Mouse (Mus musculus): ENCODE measurements around the gene Rnf41. TPM values are rescaled to one million over a fixed set of nuclear protein-coding genes. Genes with fewer than 3 reads are reported as not detected.

Rnf41 gene
- total and polyA plus RNA-seq, 3 experiments, result 27.4 to 28.1 TPM; not detected in 1

DNA sequence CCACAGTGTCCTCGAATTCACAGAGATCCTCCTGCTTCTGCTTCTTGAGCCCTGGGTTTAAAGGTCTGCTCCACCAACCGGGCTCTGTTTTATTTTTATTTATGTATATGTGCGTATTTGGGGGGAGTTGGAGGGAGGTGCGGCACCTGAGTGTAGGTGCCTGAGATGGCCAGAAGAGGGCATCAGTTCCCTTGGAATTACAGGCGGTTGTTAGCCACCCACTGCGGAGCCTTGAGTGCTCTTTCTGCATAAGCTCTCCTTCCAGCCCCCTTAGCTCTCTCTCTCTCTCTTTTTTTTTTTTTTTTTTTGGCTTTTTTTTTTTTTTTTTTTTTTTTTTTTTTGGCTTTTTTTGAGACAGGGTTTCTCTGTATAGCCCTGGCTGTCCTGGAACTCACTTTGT lies 37.1 kb upstream of the Rnf41 start (continued):
- TF ChIP-seq MYB (IDR thresholded peaks at IDR 0.05; ENCODE audit: low read depth, low read length) (no peak), MXI1 (IDR thresholded peaks at IDR 0.05; ENCODE audit: low read depth, low read length) (no peak), BHLHE40 (IDR thresholded peaks at IDR 0.05; ENCODE audit: borderline replicate concordance, low read depth, low read length) (no peak), MYC (IDR thresholded peaks at IDR 0.05; ENCODE audit: low read depth, low read length) (no peak), RCOR1 (IDR thresholded peaks at IDR 0.05; ENCODE audit: low read depth, low read length) (no peak), CTCF (IDR thresholded peaks at IDR 0.05 in 2 of 3, conservative IDR thresholded peaks at IDR 0.05 in 1 of 3; ENCODE audit: control insufficient read depth in 1 of 3, insufficient read depth in 1 of 3, low read depth in 2 of 3, low read length in 3 of 3, poor library complexity in 1 of 3, severe bottlenecking in 1 of 3) (peak; percentile 46 to 70 (median 60); a peak in 5 of 6 replicates)

DNA sequence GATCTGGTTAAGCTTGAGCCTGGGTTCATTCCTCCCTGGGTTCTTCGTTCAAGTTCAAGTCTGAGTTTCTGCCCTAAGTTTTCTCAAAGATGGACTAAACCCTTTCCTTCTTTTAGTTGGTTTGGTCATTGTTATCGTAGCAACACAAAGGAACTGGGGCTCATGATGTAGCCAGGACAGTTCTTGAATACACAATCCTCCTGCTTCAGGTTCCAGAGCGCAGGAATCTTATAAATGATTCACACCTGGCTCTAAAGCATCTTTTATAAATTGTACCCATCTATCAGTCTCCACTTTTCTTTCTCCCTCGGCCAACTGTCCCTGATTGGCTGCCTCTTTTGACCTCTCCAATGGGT lies 35.4 kb upstream of the Rnf41 start:
- Histone ChIP-seq H3K4me1 (ENCODE audit: control insufficient read depth in 1 of 2, insufficient read depth in 2 of 2, low read length in 2 of 2) (peaks cover 0 to 14% of the 10 kb centered on the region in 2 experiments), H3K36me3 (ENCODE audit: control insufficient read depth in 1 of 2, insufficient read depth in 2 of 2, low read length in 2 of 2) (peaks cover 2 to 8% of the 10 kb centered on the region in 2 experiments), H3K79me2 (ENCODE audit: control insufficient read depth, insufficient read depth, low read length, poor library complexity) (peaks cover 22% of the 10 kb centered on the region), H3K4me3 (ENCODE audit: control insufficient read depth in 1 of 2, insufficient read depth in 1 of 2, low read depth in 2 of 2, low read length in 2 of 2) (peak overlapping the region; percentile 74 to 83), H3K9ac (ENCODE audit: control insufficient read depth, low read depth, low read length, poor library complexity, severe bottlenecking) (peak overlapping the region; percentile 91), H3K27ac (ENCODE audit: control insufficient read depth, low read depth, low read length) (peak overlapping the region; percentile 59), H3K9me3 (replicated peaks; ENCODE audit: insufficient read depth, low read length) (no peaks in the 10 kb centered on the region), H3K27me3 (ENCODE audit: control insufficient read depth in 1 of 2, insufficient read depth in 2 of 2, low read length in 2 of 2) (no peaks in the 10 kb centered on the region)
- TF ChIP-seq TAL1 (IDR thresholded peaks at IDR 0.05; ENCODE audit: low read length) (no peak), USF1 (IDR thresholded peaks at IDR 0.05; ENCODE audit: low read depth, low read length) (no peak), POLR2AphosphoS5 (IDR thresholded peaks at IDR 0.05; ENCODE audit: borderline replicate concordance, low read depth, low read length) (no peak), RCOR1 (IDR thresholded peaks at IDR 0.05; ENCODE audit: low read depth, low read length) (no peak), CHD2 (IDR thresholded peaks at IDR 0.05; ENCODE audit: low read length) (no peak), MAX (IDR thresholded peaks at IDR 0.05; ENCODE audit: low read length) (no peak), ZC3H11A (IDR thresholded peaks at IDR 0.05; ENCODE audit: low read depth, low read length) (no peak), POLR2AphosphoS2 (IDR thresholded peaks at IDR 0.05; ENCODE audit: low read length) (no peak), MXI1 (IDR thresholded peaks at IDR 0.05; ENCODE audit: low read depth, low read length) (no peak), UBTF (IDR thresholded peaks at IDR 0.05; ENCODE audit: borderline replicate concordance, insufficient read depth, low read depth, low read length) (no peak), MYC (IDR thresholded peaks at IDR 0.05; ENCODE audit: low read depth, low read length) (no peak), CHD1 (IDR thresholded peaks at IDR 0.05; ENCODE audit: low read depth, low read length) (no peak), MYB (IDR thresholded peaks at IDR 0.05; ENCODE audit: low read depth, low read length) (no peak), POLR2A (IDR thresholded peaks at IDR 0.05; ENCODE audit: control insufficient read depth in 1 of 2, insufficient read depth in 1 of 2, low read depth in 1 of 2, low read length in 2 of 2, poor library complexity in 1 of 2) (no peak), SMC3 (IDR thresholded peaks at IDR 0.05; ENCODE audit: low read depth, low read length) (no peak), ZNF384 (IDR thresholded peaks at IDR 0.05; ENCODE audit: low read depth, low read length) (no peak)
- no peak for DNase-seq (ENCODE audit: low read depth, low spot score)

Data from MEL (cell line).